ENCODE assay signal across 19 mouse cellular contexts in genomic region chrX:95795881-95796280, GRCm38 (mm10).
DNase-seq lines count a peak whose midpoint lies in the region; ATAC-seq and TF ChIP-seq lines count a peak whose summit lies in the region.
"Had no signal": no experiment of that assay in that cellular context is flagged by ENCODE, and none has a peak within 500 bp of the region (broad histone marks: within the 10 kb centered on the region; RNA-seq: fewer than 3 reads in every experiment).

No protein-coding gene starts in this region.

- H3K4me1 ChIP-seq in kidney, embryonic 16.5 days (ENCODE audit: insufficient read depth, low read length): no peaks in the 10 kb centered on the region
- H3K4me1 ChIP-seq in liver, postnatal 0 days (ENCODE audit: insufficient read depth): no peaks in the 10 kb centered on the region
- no peaks in the 10 kb centered on the region for H3K4me1 ChIP-seq in liver, embryonic 12.5 days
- H3K4me1 ChIP-seq in intestine, postnatal 0 days (replicated peaks; ENCODE audit: control insufficient read depth, insufficient read depth, low read length): no peaks in the 10 kb centered on the region
- H3K4me1 ChIP-seq: embryonic facial prominence, embryonic 10.5 days; forebrain, embryonic 13.5 days; heart, embryonic 13.5 days had no signal

- CTCF ChIA-PET in Patski (lab: Charles Lee): no interaction called here

- TF ChIP-seq CTCF in liver, postnatal 0 days (IDR thresholded peaks at IDR 0.05; ENCODE audit: low read depth): no peak
- TF ChIP-seq CTCF in Patski (IDR thresholded peaks at IDR 0.05): no peak
- TF ChIP-seq CTCF in intestine, postnatal 0 days (IDR thresholded peaks at IDR 0.05; ENCODE audit: low read depth): no peak
- no peak for TF ChIP-seq CTCF in layer of hippocampus, adult 2 months (conservative IDR thresholded peaks at IDR 0.05)

- H3K27ac ChIP-seq in kidney, embryonic 16.5 days (ENCODE audit: low read length): no peak overlapping the region
- H3K27ac ChIP-seq in liver, postnatal 0 days (ENCODE audit: low read depth): no peak overlapping the region
- no peak overlapping the region for H3K27ac ChIP-seq in liver, embryonic 12.5 days
- no peak overlapping the region for H3K27ac ChIP-seq in intestine, postnatal 0 days (ENCODE audit: low read depth, low read length)
- no peak overlapping the region for H3K27ac ChIP-seq in layer of hippocampus, adult 2 months
- H3K27ac ChIP-seq: embryonic facial prominence, embryonic 10.5 days; forebrain, embryonic 13.5 days; heart, adult 2 months; heart, embryonic 13.5 days had no signal

- POLR2A ChIA-PET in Patski (lab: Charles Lee): no interaction called here

- 84% methylated on average over 3 of the region's 3 CpGs for WGBS in kidney, embryonic 16.5 days
- 64% methylated on average over 3 of the region's 3 CpGs for WGBS in liver, postnatal 0 days (ENCODE audit: insufficient replicate concordance)
- WGBS in liver, embryonic 12.5 days (ENCODE audit: insufficient replicate concordance): 55% methylated on average over 3 of the region's 3 CpGs
- 51% methylated on average over 3 of the region's 3 CpGs for WGBS in intestine, postnatal 0 days

- no peaks in the 10 kb centered on the region for H3K27me3 ChIP-seq in kidney, embryonic 16.5 days (ENCODE audit: insufficient read depth, low read length)
- H3K27me3 ChIP-seq in liver, postnatal 0 days (ENCODE audit: insufficient read depth, low read length): no peaks in the 10 kb centered on the region
- H3K27me3 ChIP-seq in liver, embryonic 12.5 days (replicated peaks): no peaks in the 10 kb centered on the region
- H3K27me3 ChIP-seq in Patski: peaks cover 7% of the 10 kb centered on the region
- no peaks in the 10 kb centered on the region for H3K27me3 ChIP-seq in intestine, postnatal 0 days (replicated peaks; ENCODE audit: control insufficient read depth, insufficient read depth, low read length)
- H3K27me3 ChIP-seq: CH12.LX; forebrain, embryonic 13.5 days; heart, embryonic 13.5 days had no signal

- H3K4me3 ChIP-seq in kidney, embryonic 16.5 days (ENCODE audit: low read length): no peak overlapping the region
- H3K4me3 ChIP-seq in liver, postnatal 0 days (ENCODE audit: low read depth, low read length): no peak overlapping the region
- no peak overlapping the region for H3K4me3 ChIP-seq in liver, embryonic 12.5 days
- H3K4me3 ChIP-seq in intestine, postnatal 0 days (ENCODE audit: low read depth, low read length): no peak overlapping the region
- no peak overlapping the region for H3K4me3 ChIP-seq in layer of hippocampus, adult 2 months
- H3K4me3 ChIP-seq: embryonic facial prominence, embryonic 10.5 days; forebrain, embryonic 13.5 days; heart, adult 2 months; heart, embryonic 13.5 days had no signal

- H3K36me3 ChIP-seq in kidney, embryonic 16.5 days (ENCODE audit: insufficient read depth, low read length): no peaks in the 10 kb centered on the region
- H3K36me3 ChIP-seq in liver, postnatal 0 days (replicated peaks; ENCODE audit: insufficient read depth, low read length): no peaks in the 10 kb centered on the region
- H3K36me3 ChIP-seq in liver, embryonic 12.5 days: no peaks in the 10 kb centered on the region
- H3K36me3 ChIP-seq in intestine, postnatal 0 days (ENCODE audit: control insufficient read depth, insufficient read depth): no peaks in the 10 kb centered on the region
- H3K36me3 ChIP-seq: embryonic facial prominence, embryonic 10.5 days; heart, embryonic 13.5 days had no signal

- no peaks in the 10 kb centered on the region for H3K9me3 ChIP-seq in kidney, embryonic 16.5 days (ENCODE audit: low read length)
- H3K9me3 ChIP-seq in liver, postnatal 0 days (ENCODE audit: low read length): no peaks in the 10 kb centered on the region
- no peaks in the 10 kb centered on the region for H3K9me3 ChIP-seq in liver, embryonic 12.5 days (replicated peaks)
- no peaks in the 10 kb centered on the region for H3K9me3 ChIP-seq in intestine, postnatal 0 days (ENCODE audit: control insufficient read depth)
- H3K9me3 ChIP-seq: embryonic facial prominence, embryonic 10.5 days; forebrain, embryonic 13.5 days; heart, embryonic 13.5 days had no signal

- TF ChIP-seq EP300 in liver, postnatal 0 days (IDR thresholded peaks at IDR 0.05; ENCODE audit: low read depth): no peak

- DNase-seq in kidney, postnatal 4 days: no peak
- no peak for DNase-seq in liver, postnatal 0 days
- DNase-seq in Patski (ENCODE audit: low read depth, low spot score): peak; percentile 57
- no peak for DNase-seq in layer of hippocampus, adult 2 months (ENCODE audit: low spot score in 2 of 2)
- DNase-seq: adrenal gland, adult 8-10 months; adrenal gland, postnatal 36 days; cerebellum, adult 2 months; cerebellum, postnatal 10 days; forebrain, postnatal 0 days; gastrocnemius, postnatal 14 days; heart, adult 2 months; heart, postnatal 36 days had no signal

- in situ Hi-C loops in Patski (cut with MboI; ENCODE audit: low pct_unique_long_range_greater_than_20kb): no loop called here

- ATAC-seq in kidney, embryonic 16.5 days (ENCODE audit: low FRiP score, low TSS enrichment): peak; percentile 59; the same call in 1 of the 2 replicates
- ATAC-seq in liver, postnatal 0 days: peak; percentile 66
- ATAC-seq in liver, embryonic 12.5 days: no peak
- peak; percentile 90 for ATAC-seq in Patski
- 0 out of 2 replicates have a peak, but pooled peaks have one; percentile 57 for ATAC-seq in intestine, postnatal 0 days
- ATAC-seq: forebrain, embryonic 13.5 days; forebrain, postnatal 0 days had no signal

- no peak overlapping the region for H3K4me2 ChIP-seq in kidney, embryonic 16.5 days (replicated peaks; ENCODE audit: low read depth, low read length)
- H3K4me2 ChIP-seq in liver, postnatal 0 days (ENCODE audit: low read depth, low read length): no peak overlapping the region
- H3K4me2 ChIP-seq in liver, embryonic 12.5 days: no peak overlapping the region
- H3K4me2 ChIP-seq in intestine, postnatal 0 days (replicated peaks; ENCODE audit: low read depth): no peak overlapping the region
- H3K4me2 ChIP-seq: forebrain, embryonic 13.5 days; heart, embryonic 13.5 days had no signal

- H3K9ac ChIP-seq in kidney, embryonic 16.5 days (replicated peaks; ENCODE audit: low read length): no peak overlapping the region
- H3K9ac ChIP-seq in liver, postnatal 0 days (replicated peaks): no peak overlapping the region
- no peak overlapping the region for H3K9ac ChIP-seq in liver, embryonic 12.5 days
- H3K9ac ChIP-seq in intestine, postnatal 0 days (ENCODE audit: low read depth, low read length): no peak overlapping the region
- H3K9ac ChIP-seq: forebrain, embryonic 13.5 days; forebrain, postnatal 0 days; heart, embryonic 13.5 days had no signal
